Mouse (Mus musculus): Measurements from ENCODE around the gene Hnf4a. TPM values are rescaled to one million over a fixed set of nuclear protein-coding genes. Genes with fewer than 3 reads are reported as not detected.
A peak's percentile ranks its signal among the peaks of the same experiment; 100 is the strongest.

Hnf4a gene
- polyA plus RNA-seq, 1 experiment: 354 TPM

- 0 out of 2 replicates have a peak, but pooled peaks cover 2% of the 10 kb centered on the region for H3K4me1 ChIP-seq (ENCODE audit: control insufficient read depth, insufficient read depth, low read length)
- WGBS: 53% methylated on average over 10 of the region's 10 CpGs
- no peaks in the 10 kb centered on the region for H3K36me3 ChIP-seq (ENCODE audit: control insufficient read depth, insufficient read depth, low read length)
- H3K27ac ChIP-seq (ENCODE audit: insufficient read depth, low read depth, low read length): peak overlapping the region; percentile 92
- H3K27me3 ChIP-seq (replicated peaks; ENCODE audit: control insufficient read depth, insufficient read depth, low read length): no peaks in the 10 kb centered on the region
- DNase-seq: peak; percentile 59
- peak overlapping the region; percentile 40 for H3K4me3 ChIP-seq (ENCODE audit: insufficient read depth, low read depth, low read length)
- TF ChIP-seq CTCF (conservative IDR thresholded peaks at IDR 0.05; ENCODE audit: insufficient read depth, insufficient read length, low read depth, low read length) (no peak), POLR2A (IDR thresholded peaks at IDR 0.05; ENCODE audit: low read depth, low read length) (no peak)
Measured at GRCm38 (mm10) chr2:163542674-163543073, 36.1 kb downstream of the Hnf4a start.

- Histone ChIP-seq H3K4me3 (ENCODE audit: insufficient read depth, low read depth, low read length) (peak overlapping the region; percentile 59), H3K27ac (ENCODE audit: insufficient read depth, low read depth, low read length) (peak overlapping the region; percentile 99), H3K4me1 (ENCODE audit: control insufficient read depth, insufficient read depth, low read length) (peaks cover 2% of the 10 kb centered on the region; the same call in 1 of the 2 replicates), H3K27me3 (replicated peaks; ENCODE audit: control insufficient read depth, insufficient read depth, low read length) (no peaks in the 10 kb centered on the region), H3K36me3 (ENCODE audit: control insufficient read depth, insufficient read depth, low read length) (no peaks in the 10 kb centered on the region; the same call in 1 of the 2 replicates)
- WGBS: 52% methylated on average over 14 of the region's 14 CpGs
- peak; percentile 93 for DNase-seq
- TF ChIP-seq CTCF (conservative IDR thresholded peaks at IDR 0.05; ENCODE audit: insufficient read depth, insufficient read length, low read depth, low read length): no peak
- TF ChIP-seq POLR2A (IDR thresholded peaks at IDR 0.05; ENCODE audit: low read depth, low read length): peak; percentile 70
Measured at GRCm38 (mm10) chr2:163546623-163547318, 40.2 kb downstream of the Hnf4a start.

GRCm38 (mm10) chr2:163548822-163549221, 42.2 kb downstream of the Hnf4a start:
- peaks cover 8% of the 10 kb centered on the region; the same call in 1 of the 2 replicates for H3K4me1 ChIP-seq (ENCODE audit: control insufficient read depth, insufficient read depth, low read length)
- H3K4me3 ChIP-seq (ENCODE audit: insufficient read depth, low read depth, low read length): peak overlapping the region; percentile 59
- H3K36me3 ChIP-seq (ENCODE audit: control insufficient read depth, insufficient read depth, low read length): no peaks in the 10 kb centered on the region; the same call in 1 of the 2 replicates
- no peaks in the 10 kb centered on the region for H3K27me3 ChIP-seq (replicated peaks; ENCODE audit: control insufficient read depth, insufficient read depth, low read length)
- TF ChIP-seq POLR2A (IDR thresholded peaks at IDR 0.05; ENCODE audit: low read depth, low read length): peak; percentile 40
- TF ChIP-seq CTCF (conservative IDR thresholded peaks at IDR 0.05; ENCODE audit: insufficient read depth, insufficient read length, low read depth, low read length): no peak
- H3K27ac ChIP-seq (ENCODE audit: insufficient read depth, low read depth, low read length): peak overlapping the region; percentile 99
- 54% methylated on average over 6 of the region's 6 CpGs for WGBS
- DNase-seq: peak; percentile 65

- Histone ChIP-seq H3K36me3 (ENCODE audit: control insufficient read depth, insufficient read depth, low read length) (no peaks in the 10 kb centered on the region; the same call in 1 of the 2 replicates), H3K27ac (ENCODE audit: insufficient read depth, low read depth, low read length) (peak overlapping the region; percentile 99), H3K4me3 (ENCODE audit: insufficient read depth, low read depth, low read length) (peak overlapping the region; percentile 59), H3K4me1 (ENCODE audit: control insufficient read depth, insufficient read depth, low read length) (peaks cover 9% of the 10 kb centered on the region; the same call in 1 of the 2 replicates), H3K27me3 (replicated peaks; ENCODE audit: control insufficient read depth, insufficient read depth, low read length) (no peaks in the 10 kb centered on the region)
- peak; percentile 92 for DNase-seq
- WGBS: 17% methylated on average over 6 of the region's 6 CpGs
- TF ChIP-seq CTCF (conservative IDR thresholded peaks at IDR 0.05; ENCODE audit: insufficient read depth, insufficient read length, low read depth, low read length) (no peak), POLR2A (IDR thresholded peaks at IDR 0.05; ENCODE audit: low read depth, low read length) (no peak)
Measured at GRCm38 (mm10) chr2:163549786-163550185, 43.2 kb downstream of the Hnf4a start.

GRCm38 (mm10) chr2:163552518-163552929, 45.9 kb downstream of the Hnf4a start:
- no peaks in the 10 kb centered on the region; the same call in 1 of the 2 replicates for H3K36me3 ChIP-seq (ENCODE audit: control insufficient read depth, insufficient read depth, low read length)
- H3K27ac ChIP-seq (ENCODE audit: insufficient read depth, low read depth, low read length): peak overlapping the region; percentile 49
- WGBS: 50% methylated on average over 8 of the region's 8 CpGs
- H3K4me3 ChIP-seq (ENCODE audit: insufficient read depth, low read depth, low read length): no peak overlapping the region
- TF ChIP-seq CTCF (conservative IDR thresholded peaks at IDR 0.05; ENCODE audit: insufficient read depth, insufficient read length, low read depth, low read length) (no peak), POLR2A (IDR thresholded peaks at IDR 0.05; ENCODE audit: low read depth, low read length) (no peak)
- no peaks in the 10 kb centered on the region for H3K27me3 ChIP-seq (replicated peaks; ENCODE audit: control insufficient read depth, insufficient read depth, low read length)
- DNase-seq: no peak
- peaks cover 15% of the 10 kb centered on the region for H3K4me1 ChIP-seq (ENCODE audit: control insufficient read depth, insufficient read depth, low read length)

GRCm38 (mm10) chr2:163554425-163554982, 47.9 kb downstream of the Hnf4a start:
- peak overlapping the region; percentile 72; the same call in 1 of the 2 replicates for H3K27ac ChIP-seq (ENCODE audit: insufficient read depth, low read depth, low read length)

GRCm38 (mm10) chr2:163554996-163555395, 48.4 kb downstream of the Hnf4a start:
- Histone ChIP-seq H3K4me3 (ENCODE audit: insufficient read depth, low read depth, low read length) (no peak overlapping the region), H3K4me1 (ENCODE audit: control insufficient read depth, insufficient read depth, low read length) (peaks cover 17% of the 10 kb centered on the region), H3K27ac (ENCODE audit: insufficient read depth, low read depth, low read length) (peak overlapping the region; percentile 72), H3K36me3 (ENCODE audit: control insufficient read depth, insufficient read depth, low read length) (peaks cover 1% of the 10 kb centered on the region; the same call in 1 of the 2 replicates), H3K27me3 (replicated peaks; ENCODE audit: control insufficient read depth, insufficient read depth, low read length) (no peaks in the 10 kb centered on the region)
- TF ChIP-seq POLR2A (IDR thresholded peaks at IDR 0.05; ENCODE audit: low read depth, low read length): no peak
- TF ChIP-seq CTCF (conservative IDR thresholded peaks at IDR 0.05; ENCODE audit: insufficient read depth, insufficient read length, low read depth, low read length): no peak
- WGBS: 51% methylated on average over 6 of the region's 6 CpGs
- DNase-seq: no peak

More at GRCm38 (mm10) chr2:163554425-163554982, 47.9 kb downstream of the Hnf4a start:
- TF ChIP-seq CTCF (conservative IDR thresholded peaks at IDR 0.05; ENCODE audit: insufficient read depth, insufficient read length, low read depth, low read length): no peak
- TF ChIP-seq POLR2A (IDR thresholded peaks at IDR 0.05; ENCODE audit: low read depth, low read length): no peak
- Histone ChIP-seq H3K27me3 (replicated peaks; ENCODE audit: control insufficient read depth, insufficient read depth, low read length) (no peaks in the 10 kb centered on the region), H3K36me3 (ENCODE audit: control insufficient read depth, insufficient read depth, low read length) (peaks cover 1% of the 10 kb centered on the region; the same call in 1 of the 2 replicates), H3K4me3 (ENCODE audit: insufficient read depth, low read depth, low read length) (no peak overlapping the region), H3K4me1 (ENCODE audit: control insufficient read depth, insufficient read depth, low read length) (peaks cover 17% of the 10 kb centered on the region)
- no peak for DNase-seq
- 61% methylated on average over 4 of the region's 4 CpGs for WGBS

All from kidney, adult 2 months (tissue).